Mouse (Mus musculus) erythroblast, embryonic 14.5 days (primary cell): ENCODE results near the gene Dysf. TPM values are rescaled to one million over a fixed set of nuclear protein-coding genes. Genes with fewer than 3 reads are reported as not detected.

Experiments
- H3K27me3 ChIP-seq: 2 replicates; pipeline ENCODE4 v1.6.1; 2012; ENCODE audit warnings: inconsistent platforms; ENCODE audit not compliant: control insufficient read depth
- H3K36me3 ChIP-seq: 2 replicates; pipeline ENCODE4 v1.6.1; 2012; ENCODE audit warnings: mild to moderate bottlenecking, inconsistent platforms; ENCODE audit not compliant: control insufficient read depth
- H3K4me1 ChIP-seq: 2 replicates; pipeline ENCODE4 v1.6.1; 2012; ENCODE audit warnings: inconsistent platforms; ENCODE audit not compliant: control insufficient read depth
- H3K4me3 ChIP-seq: replicated peaks from 2 replicates; pipeline ENCODE3; 2012; ENCODE audit warnings: moderate library complexity, mild to moderate bottlenecking, inconsistent platforms
- H3K9me3 ChIP-seq: 2 replicates; pipeline ENCODE4 v1.6.1; 2012; ENCODE audit warnings: low read length, inconsistent platforms, mixed read lengths; ENCODE audit not compliant: control insufficient read depth
- GATA1 ChIP-seq: IDR thresholded peaks from 2 replicates; pipeline ENCODE4 v1.6.1; 2012; ENCODE audit warnings: low read length, inconsistent platforms, mixed read lengths
- TAL1 ChIP-seq: IDR thresholded peaks from 3 replicates; pipeline ENCODE4 v1.6.1; 2012; ENCODE audit warnings: low read length, inconsistent platforms, mixed read lengths
- polyA plus RNA-seq: library from polyadenylated mRNA; stranded (reverse); fragments of >175 nt; gene quantifications from 2 replicates; pipeline ENCODE4 v1.2.3, GENCODE M21; 2012

Dysf gene
- polyA plus RNA-seq, 1 experiment = 0.09 TPM

DNA sequence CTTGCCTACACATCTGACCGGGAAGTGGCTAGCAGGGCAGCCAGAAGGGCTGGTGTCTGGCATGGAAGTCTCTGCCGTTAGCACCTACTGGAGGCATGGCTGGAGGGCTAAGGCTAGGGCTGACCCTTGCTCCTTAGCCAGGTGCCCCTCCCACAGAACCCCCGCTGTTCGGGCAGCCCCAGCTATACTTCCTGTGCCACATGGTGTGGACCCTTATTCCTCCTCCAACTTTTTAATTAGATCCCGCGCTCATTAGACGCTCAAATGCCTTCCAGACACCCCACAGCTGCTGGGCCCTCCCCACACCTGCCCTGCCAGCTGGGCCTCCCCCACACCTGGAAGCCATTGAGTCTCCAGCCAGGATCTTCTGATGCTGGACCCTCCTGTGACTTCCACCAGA, 221.3 kb downstream of the Dysf start:
- Histone ChIP-seq H3K4me3 (no peak overlapping the region), H3K9me3 (no peaks in the 10 kb centered on the region), H3K4me1 (no peaks in the 10 kb centered on the region), H3K36me3 (no peaks in the 10 kb centered on the region), H3K27me3 (no peaks in the 10 kb centered on the region)
- TF ChIP-seq GATA1 (no peak), TAL1 (no peak)

GRCm38 (mm10) chr6:84231108-84231507, 222.7 kb downstream of the Dysf start:
- no peaks in the 10 kb centered on the region for H3K27me3 ChIP-seq
- no peaks in the 10 kb centered on the region for H3K36me3 ChIP-seq
- H3K4me1 ChIP-seq = no peaks in the 10 kb centered on the region
- TF ChIP-seq TAL1 = no peak
- no peak for TF ChIP-seq GATA1
- H3K4me3 ChIP-seq = no peak overlapping the region
- no peaks in the 10 kb centered on the region for H3K9me3 ChIP-seq

DNA sequence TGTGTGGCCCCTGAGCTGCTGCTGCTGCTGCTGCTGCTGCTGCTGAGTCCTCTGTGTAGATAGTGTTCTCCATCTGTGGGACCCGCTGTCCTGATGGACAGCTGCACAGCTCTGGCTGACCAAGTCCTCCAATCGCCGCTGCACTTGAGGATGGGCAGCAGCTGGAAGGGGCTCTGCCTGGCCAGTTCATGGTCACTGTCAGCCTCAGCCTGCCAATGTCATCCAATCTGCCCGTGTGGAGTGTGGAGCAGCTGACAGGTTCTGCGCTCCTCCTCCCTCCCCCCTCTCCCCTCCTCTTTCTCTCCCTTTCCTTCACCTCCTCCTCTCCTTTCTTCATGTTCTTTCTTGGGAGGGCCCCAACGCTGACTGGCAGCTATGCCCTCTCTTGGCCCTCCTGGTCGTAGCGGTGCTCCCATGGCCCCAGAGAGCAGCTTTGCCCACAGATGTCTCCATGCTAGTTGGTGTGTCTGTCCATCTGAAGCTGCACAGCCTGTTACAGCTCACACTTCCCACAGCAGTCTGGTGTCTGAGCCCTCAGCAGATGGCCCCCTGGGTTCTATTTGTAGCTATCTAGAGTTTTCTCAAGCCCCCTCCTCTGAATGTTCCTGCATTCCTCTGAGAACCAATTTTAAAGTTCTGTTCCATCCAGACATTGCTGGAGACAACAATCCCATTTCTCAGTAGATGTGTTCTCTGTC, 223.8 kb downstream of the Dysf start:
- H3K27me3 ChIP-seq = no peaks in the 10 kb centered on the region
- no peaks in the 10 kb centered on the region for H3K9me3 ChIP-seq
- no peaks in the 10 kb centered on the region for H3K36me3 ChIP-seq
- no peak overlapping the region for H3K4me3 ChIP-seq
- H3K4me1 ChIP-seq = no peaks in the 10 kb centered on the region
- no peak for TF ChIP-seq GATA1
- no peak for TF ChIP-seq TAL1

DNA sequence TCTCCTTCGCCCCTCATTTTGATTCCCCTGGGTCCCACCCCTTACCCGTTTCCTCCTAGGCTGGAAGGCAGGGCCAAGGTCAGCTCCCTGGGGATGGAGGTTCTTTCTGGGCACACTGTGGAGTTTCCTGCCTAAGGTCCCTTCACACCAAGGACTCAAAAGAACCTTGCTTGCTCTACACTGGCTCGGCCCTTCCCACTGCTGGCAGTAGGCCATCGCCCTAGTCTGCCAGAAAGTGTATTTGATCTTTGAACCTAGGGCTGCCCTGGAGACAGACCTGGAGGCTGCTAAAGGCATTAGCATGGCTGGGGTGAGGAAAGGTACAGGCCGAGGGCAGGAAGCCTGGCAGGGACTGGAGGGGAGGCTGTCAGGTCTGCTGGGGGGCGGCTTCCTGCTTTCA, 225.4 kb downstream of the Dysf start:
- Histone ChIP-seq H3K36me3 (no peaks in the 10 kb centered on the region), H3K4me1 (no peaks in the 10 kb centered on the region), H3K9me3 (no peaks in the 10 kb centered on the region), H3K27me3 (no peaks in the 10 kb centered on the region), H3K4me3 (no peak overlapping the region)
- no peak for TF ChIP-seq GATA1
- TF ChIP-seq TAL1 = no peak

GRCm38 (mm10) chr6:84235365-84235764, 227.0 kb downstream of the Dysf start:
- Histone ChIP-seq H3K4me1 (no peaks in the 10 kb centered on the region), H3K27me3 (no peaks in the 10 kb centered on the region), H3K36me3 (no peaks in the 10 kb centered on the region), H3K4me3 (no peak overlapping the region), H3K9me3 (no peaks in the 10 kb centered on the region)
- no peak for TF ChIP-seq GATA1
- TF ChIP-seq TAL1 = no peak

- Histone ChIP-seq H3K4me1 (no peaks in the 10 kb centered on the region), H3K36me3 (no peaks in the 10 kb centered on the region), H3K9me3 (no peaks in the 10 kb centered on the region), H3K27me3 (no peaks in the 10 kb centered on the region), H3K4me3 (no peak overlapping the region)
- TF ChIP-seq TAL1 (no peak), GATA1 (no peak)
These were observed 235.0 kb downstream of the Dysf start for GRCm38 (mm10) chr6:84243385-84243784.

DNA sequence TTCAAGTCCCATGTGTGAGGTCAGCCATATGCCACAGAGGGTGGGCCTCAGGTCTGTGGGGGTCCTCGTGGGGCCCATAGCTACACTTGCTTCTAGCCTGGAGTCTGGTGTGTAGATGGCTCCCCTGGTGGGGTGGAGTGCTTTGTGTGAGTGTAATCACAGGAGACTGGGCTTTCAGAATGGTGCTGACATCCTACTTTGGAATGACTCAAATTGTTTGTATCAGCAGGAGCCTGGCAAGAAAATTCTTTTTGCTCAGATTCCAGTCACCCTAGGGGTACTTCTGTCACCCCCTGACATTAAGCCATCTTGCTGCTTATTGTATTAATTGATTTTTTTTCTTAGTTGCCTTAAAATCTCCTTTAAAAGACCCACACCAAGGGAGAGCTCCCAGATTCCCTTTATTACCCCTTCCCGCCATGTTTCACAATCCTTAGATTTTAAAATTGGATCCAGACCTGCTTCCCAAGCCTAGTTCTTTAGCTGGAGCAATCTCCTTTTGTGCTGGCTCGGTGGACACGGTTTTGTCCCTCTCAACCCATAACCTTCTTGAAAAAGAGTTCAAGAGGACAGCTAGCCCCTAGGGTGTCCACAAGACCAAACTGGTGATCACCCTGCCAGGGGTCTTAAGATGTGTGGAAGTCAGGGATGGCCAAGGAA, 237.8 kb downstream of the Dysf start:
- H3K4me3 ChIP-seq = no peak overlapping the region
- H3K36me3 ChIP-seq = no peaks in the 10 kb centered on the region
- TF ChIP-seq TAL1 = no peak
- TF ChIP-seq GATA1 = no peak
- no peaks in the 10 kb centered on the region for H3K27me3 ChIP-seq
- no peaks in the 10 kb centered on the region for H3K4me1 ChIP-seq
- peaks cover 4% of the 10 kb centered on the region; the same call in 1 of the 2 replicates for H3K9me3 ChIP-seq

DNA sequence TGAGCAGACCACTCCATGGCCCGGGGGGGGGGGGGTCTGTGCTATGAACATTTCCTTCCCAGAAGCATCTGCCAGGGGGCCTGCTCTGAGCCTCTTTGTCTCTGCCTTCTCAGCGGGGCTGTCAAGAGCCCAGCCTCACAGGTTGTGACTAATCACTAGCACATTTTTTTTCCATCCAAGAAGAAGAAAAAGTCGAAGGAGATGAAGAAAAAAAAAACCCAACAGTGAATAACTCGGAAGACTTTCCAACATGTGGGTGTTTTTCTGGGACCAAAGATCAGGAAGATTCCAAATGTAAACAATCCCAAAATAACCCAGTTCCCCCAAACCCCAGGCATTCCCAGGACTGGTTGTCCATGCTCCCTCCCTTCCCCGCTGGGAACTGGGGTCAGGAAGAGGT, 238.6 kb downstream of the Dysf start:
- TF ChIP-seq TAL1 = no peak
- TF ChIP-seq GATA1 = no peak
- no peak overlapping the region for H3K4me3 ChIP-seq
- H3K4me1 ChIP-seq = no peaks in the 10 kb centered on the region
- H3K36me3 ChIP-seq = no peaks in the 10 kb centered on the region
- no peaks in the 10 kb centered on the region for H3K27me3 ChIP-seq
- H3K9me3 ChIP-seq = peaks cover 6% of the 10 kb centered on the region; the same call in 1 of the 2 replicates

Other genes with a start within 250 kb of the Dysf start
- gene Ankrd53, start 245.9 kb upstream of the Dysf start, polyA plus RNA-seq = not detected in 2 replicates
- 2.3 and 2.7 TPM in 2 replicates for gene Tex261, start 232.8 kb upstream of the Dysf start, polyA plus RNA-seq
- 0.12 and 0.22 TPM in 2 replicates for gene Nagk, start 213.6 kb upstream of the Dysf start, polyA plus RNA-seq
- gene Paip2b, start 176.8 kb upstream of the Dysf start, polyA plus RNA-seq = 0.13 and 0.42 TPM in 2 replicates
- gene Zfp638, start 141.5 kb upstream of the Dysf start, polyA plus RNA-seq = 0.13 and 0.57 TPM in 2 replicates